Mouse (Mus musculus) liver, embryonic 15.5 days (tissue): ENCODE results near the gene Atp5g1. TPM values are rescaled to one million over a fixed set of nuclear protein-coding genes. Genes with fewer than 3 reads are reported as not detected.
A peak's percentile ranks its signal among the peaks of the same experiment; 100 is the strongest.

Experiments used
- ATAC-seq: fragments of 200-750 bp; cut with Nextera tagmentation; 2 replicates; pipeline ENCODE4 v1.8.0; 2017; ENCODE audit warnings: moderate number of reproducible peaks, mild to moderate bottlenecking, moderate library complexity; ENCODE audit not compliant: insufficient read depth
- H3K27ac ChIP-seq: fragments of 300-500 bp; sonication (generic); replicated peaks from 2 replicates; pipeline ENCODE4 v1.5.1; 2015; ENCODE audit warnings: mild to moderate bottlenecking, inconsistent platforms
- H3K27me3 ChIP-seq: fragments of 300-500 bp; sonication (generic); 2 replicates; pipeline ENCODE4 v1.6.1; 2015; ENCODE audit warnings: mild to moderate bottlenecking, inconsistent platforms
- H3K36me3 ChIP-seq: fragments of 300-500 bp; sonication (generic); replicated peaks from 2 replicates; pipeline ENCODE4 v1.6.1; 2015; ENCODE audit warnings: moderate library complexity, mild to moderate bottlenecking, inconsistent platforms
- H3K4me1 ChIP-seq: fragments of 300-500 bp; sonication (generic); replicated peaks from 2 replicates; pipeline ENCODE4 v1.6.1; 2015; ENCODE audit warnings: inconsistent platforms
- H3K4me2 ChIP-seq: fragments of 300-500 bp; sonication (generic); 2 replicates; pipeline ENCODE4 v1.6.1; 2015; ENCODE audit warnings: moderate library complexity, mild to moderate bottlenecking, inconsistent platforms
- H3K4me3 ChIP-seq: fragments of 300-500 bp; sonication (generic); replicated peaks from 2 replicates; pipeline ENCODE4 v1.5.1; 2015; ENCODE audit warnings: mild to moderate bottlenecking, inconsistent platforms
- H3K9ac ChIP-seq: fragments of 300-500 bp; sonication (generic); 2 replicates; pipeline ENCODE4 v1.6.1; 2015; ENCODE audit warnings: moderate library complexity, mild to moderate bottlenecking, inconsistent platforms
- H3K9me3 ChIP-seq: fragments of 300-500 bp; sonication (generic); replicated peaks from 2 replicates; pipeline ENCODE4 v1.6.1; 2016; ENCODE audit warnings: inconsistent platforms
- WGBS: fragments of 180-500 bp; shearing (Covaris S2); methylation state at CpG from one replicate; pipeline ENCODE4 v1.1.7; 2015; ENCODE audit warnings: mixed read lengths; ENCODE audit not compliant: insufficient replicate concordance; 5-methylcytosine and 5-hydroxymethylcytosine counted together
- polyA plus RNA-seq: library from polyadenylated mRNA; unstranded; fragments of >200 nt; fragmentation: Nextera tagmentation; extraction: Ambion mirVana; gene quantifications from 2 replicates; pipeline ENCODE4 v1.2.1, GENCODE M21; 2015

The Atp5g1 gene
- polyA plus RNA-seq, 1 experiment from 2014 or later: 466 TPM

DNA sequence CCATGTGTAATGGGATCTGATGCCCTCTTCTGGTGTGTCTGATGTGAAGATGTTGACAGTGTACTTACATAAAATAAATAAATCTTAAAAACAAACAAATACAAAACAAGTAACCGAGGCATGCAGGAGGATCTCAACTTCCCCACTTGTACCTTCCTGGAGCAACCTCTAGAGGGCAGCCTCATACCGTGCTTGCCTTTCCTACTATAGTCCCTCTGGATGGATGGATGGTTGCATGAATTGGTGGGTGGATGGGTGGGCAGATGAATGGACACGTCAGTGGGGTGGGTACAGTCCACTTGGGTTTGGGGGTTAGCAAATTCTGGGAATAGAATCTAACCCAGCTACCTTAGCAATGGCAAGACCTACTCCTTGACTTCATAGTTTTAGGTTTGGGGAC is 17.9 kb upstream of the Atp5g1 start:
- no peak for ATAC-seq
- Histone ChIP-seq H3K9ac (no peak overlapping the region), H3K4me1 (no peaks in the 10 kb centered on the region), H3K27me3 (peaks cover 6% of the 10 kb centered on the region; the same call in 1 of the 2 replicates), H3K4me3 (no peak overlapping the region), H3K9me3 (no peaks in the 10 kb centered on the region), H3K36me3 (no peaks in the 10 kb centered on the region), H3K27ac (no peak overlapping the region), H3K4me2 (no peak overlapping the region)
- WGBS: 6% methylated on average over 3 of the region's 3 CpGs

DNA sequence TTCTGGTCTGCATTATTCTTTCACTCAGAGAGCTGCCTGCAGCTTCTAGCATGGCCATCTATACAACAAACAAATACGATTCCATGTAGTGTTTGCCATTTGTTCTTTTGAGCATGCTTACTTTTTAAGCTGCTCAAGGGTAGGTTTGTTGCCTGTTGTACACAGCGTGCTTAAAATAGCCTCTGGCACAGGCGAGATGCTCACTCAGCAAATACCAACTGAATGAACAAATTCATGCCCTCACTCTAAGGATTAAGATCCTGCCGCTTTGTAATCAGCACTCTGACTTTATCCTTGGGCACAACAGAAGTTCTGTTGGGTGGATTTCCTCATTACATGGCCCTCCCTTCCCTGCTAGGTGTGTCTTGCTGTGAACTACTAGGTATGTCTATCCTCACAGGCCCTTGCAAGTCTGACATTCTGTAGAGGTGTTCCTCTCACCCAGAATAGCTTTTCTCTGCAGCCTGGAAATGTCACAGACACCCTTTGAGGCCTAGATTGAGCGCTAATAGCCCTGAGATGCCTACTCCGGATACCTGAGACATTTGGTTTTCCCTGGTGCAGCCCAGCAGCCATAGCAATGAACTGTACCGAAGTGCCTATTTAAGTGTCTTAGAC is 17.3 kb upstream of the Atp5g1 start:
- no peak overlapping the region for H3K9ac ChIP-seq
- H3K9me3 ChIP-seq: no peaks in the 10 kb centered on the region
- peaks cover 6% of the 10 kb centered on the region; the same call in 1 of the 2 replicates for H3K27me3 ChIP-seq
- H3K27ac ChIP-seq: no peak overlapping the region
- no peaks in the 10 kb centered on the region for H3K4me1 ChIP-seq
- ATAC-seq: no peak
- WGBS: 36% methylated on average over 7 of the region's 7 CpGs
- no peak overlapping the region for H3K4me2 ChIP-seq
- no peaks in the 10 kb centered on the region for H3K36me3 ChIP-seq
- H3K4me3 ChIP-seq: no peak overlapping the region

GRCm38 (mm10) chr11:96091073-96091472 is 15.6 kb upstream of the Atp5g1 start:
- 43% methylated on average over 2 of the region's 2 CpGs for WGBS
- H3K36me3 ChIP-seq: no peaks in the 10 kb centered on the region
- no peak overlapping the region for H3K27ac ChIP-seq
- H3K9ac ChIP-seq: no peak overlapping the region
- no peak overlapping the region for H3K4me3 ChIP-seq
- no peak for ATAC-seq
- H3K4me1 ChIP-seq: no peaks in the 10 kb centered on the region
- no peak overlapping the region for H3K4me2 ChIP-seq
- H3K9me3 ChIP-seq: no peaks in the 10 kb centered on the region
- H3K27me3 ChIP-seq: peaks cover 6% of the 10 kb centered on the region; the same call in 1 of the 2 replicates

- Histone ChIP-seq H3K27me3 (peaks cover 7% of the 10 kb centered on the region; the same call in 1 of the 2 replicates), H3K27ac (no peak overlapping the region), H3K9me3 (no peaks in the 10 kb centered on the region), H3K4me2 (no peak overlapping the region), H3K36me3 (no peaks in the 10 kb centered on the region), H3K9ac (no peak overlapping the region), H3K4me1 (no peaks in the 10 kb centered on the region), H3K4me3 (no peak overlapping the region)
- ATAC-seq: no peak
- WGBS: 80% methylated on average over 6 of the region's 6 CpGs
These were observed 12.5 kb upstream of the Atp5g1 start for GRCm38 (mm10) chr11:96087981-96088380.

- H3K27ac ChIP-seq: no peak overlapping the region
- H3K9me3 ChIP-seq: no peaks in the 10 kb centered on the region
- H3K4me2 ChIP-seq: no peak overlapping the region
- ATAC-seq: no peak
- H3K27me3 ChIP-seq: peaks cover 3% of the 10 kb centered on the region; the same call in 1 of the 2 replicates
- H3K4me1 ChIP-seq: no peaks in the 10 kb centered on the region
- no peaks in the 10 kb centered on the region for H3K36me3 ChIP-seq
- WGBS: 44% methylated on average over 3 of the region's 3 CpGs
- no peak overlapping the region for H3K4me3 ChIP-seq
- no peak overlapping the region for H3K9ac ChIP-seq
These were observed 7.2 kb upstream of the Atp5g1 start for GRCm38 (mm10) chr11:96082682-96083081.

GRCm38 (mm10) chr11:96080736-96081135 is 5.3 kb upstream of the Atp5g1 start:
- H3K4me1 ChIP-seq: peaks cover 6% of the 10 kb centered on the region
- H3K9me3 ChIP-seq: no peaks in the 10 kb centered on the region
- H3K27ac ChIP-seq: no peak overlapping the region
- no peak overlapping the region for H3K9ac ChIP-seq
- H3K27me3 ChIP-seq: peaks cover under 1% of the 10 kb centered on the region; the same call in 1 of the 2 replicates
- no peak for ATAC-seq
- H3K4me2 ChIP-seq: no peak overlapping the region
- WGBS: 60% methylated on average over 5 of the region's 5 CpGs
- H3K4me3 ChIP-seq: no peak overlapping the region
- H3K36me3 ChIP-seq: no peaks in the 10 kb centered on the region

DNA sequence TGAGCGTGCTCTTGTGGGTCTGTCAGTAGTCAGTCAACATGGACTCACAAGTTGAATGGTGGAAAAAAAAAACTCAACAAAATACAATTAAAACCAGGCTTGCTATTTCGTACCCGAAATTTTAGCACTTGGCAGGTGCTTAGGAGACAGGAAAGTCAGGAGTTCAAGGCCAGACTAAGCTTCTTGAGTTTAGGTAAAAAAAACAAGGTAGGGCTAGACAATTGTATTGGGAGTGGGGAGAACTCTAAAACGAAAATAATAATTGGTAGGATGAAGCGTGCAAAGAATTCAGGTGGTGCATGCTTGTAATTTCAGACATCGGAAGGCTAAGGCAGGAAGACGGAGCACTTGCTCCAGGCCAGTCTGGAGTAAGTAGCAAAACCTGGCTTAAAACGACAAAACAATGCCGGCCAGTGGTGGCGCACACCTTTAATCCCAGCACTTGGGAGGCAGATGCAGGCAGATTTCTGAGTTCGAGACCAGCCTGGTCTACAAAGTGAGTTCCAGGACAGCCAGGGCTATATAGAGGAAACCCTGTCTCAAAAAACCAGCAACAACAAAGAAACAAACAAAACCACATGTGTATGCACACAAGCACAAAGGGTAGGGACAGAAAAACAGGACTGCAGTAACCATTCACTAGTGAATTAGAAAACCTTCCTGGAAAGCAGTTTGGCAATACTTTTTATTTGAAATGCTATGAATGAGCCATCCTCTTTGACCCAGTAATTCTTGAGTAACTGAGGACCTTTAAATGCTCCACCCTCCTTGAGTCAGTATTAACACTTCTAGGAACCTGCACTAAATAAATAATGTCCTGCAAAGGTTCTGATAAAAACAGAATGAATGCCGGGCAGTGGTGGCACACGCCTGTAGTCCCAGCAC is 993 bp upstream of the Atp5g1 start:
- H3K27ac ChIP-seq: peak overlapping the region; percentile 74
- H3K36me3 ChIP-seq: peaks cover 17% of the 10 kb centered on the region
- H3K9ac ChIP-seq: no peak overlapping the region
- H3K27me3 ChIP-seq: no peaks in the 10 kb centered on the region
- H3K9me3 ChIP-seq: no peaks in the 10 kb centered on the region
- ATAC-seq: no peak
- H3K4me2 ChIP-seq: peak overlapping the region; percentile 95
- peaks cover 34% of the 10 kb centered on the region for H3K4me1 ChIP-seq
- peak overlapping the region; percentile 79 for H3K4me3 ChIP-seq
- 59% methylated on average over 13 of the region's 13 CpGs for WGBS

DNA sequence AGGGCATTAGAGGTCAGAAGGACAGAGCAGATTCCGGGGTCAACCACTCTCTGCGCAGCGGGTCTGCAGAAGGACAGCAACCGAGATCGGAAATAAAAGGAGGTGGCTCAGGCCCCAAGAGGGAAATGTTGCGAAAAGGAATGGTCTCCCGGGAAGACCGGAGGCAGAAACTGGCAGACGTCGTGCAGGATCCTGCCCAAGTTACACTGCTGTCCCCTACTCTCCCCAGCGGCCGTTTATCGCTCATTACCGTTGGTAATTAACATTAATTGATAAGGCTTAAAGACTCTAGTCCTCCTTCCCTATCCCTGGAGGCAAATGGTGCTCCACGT is 327 bp downstream of the Atp5g1 start:
- peak; percentile 30 for ATAC-seq
- Histone ChIP-seq H3K4me3 (peak overlapping the region; percentile 79), H3K27ac (peak overlapping the region; percentile 80), H3K9me3 (no peaks in the 10 kb centered on the region), H3K4me1 (peaks cover 42% of the 10 kb centered on the region), H3K9ac (peak overlapping the region; percentile 70), H3K27me3 (no peaks in the 10 kb centered on the region), H3K4me2 (peak overlapping the region; percentile 95), H3K36me3 (peaks cover 30% of the 10 kb centered on the region)
- 0% methylated on average over 15 of the region's 15 CpGs for WGBS

DNA sequence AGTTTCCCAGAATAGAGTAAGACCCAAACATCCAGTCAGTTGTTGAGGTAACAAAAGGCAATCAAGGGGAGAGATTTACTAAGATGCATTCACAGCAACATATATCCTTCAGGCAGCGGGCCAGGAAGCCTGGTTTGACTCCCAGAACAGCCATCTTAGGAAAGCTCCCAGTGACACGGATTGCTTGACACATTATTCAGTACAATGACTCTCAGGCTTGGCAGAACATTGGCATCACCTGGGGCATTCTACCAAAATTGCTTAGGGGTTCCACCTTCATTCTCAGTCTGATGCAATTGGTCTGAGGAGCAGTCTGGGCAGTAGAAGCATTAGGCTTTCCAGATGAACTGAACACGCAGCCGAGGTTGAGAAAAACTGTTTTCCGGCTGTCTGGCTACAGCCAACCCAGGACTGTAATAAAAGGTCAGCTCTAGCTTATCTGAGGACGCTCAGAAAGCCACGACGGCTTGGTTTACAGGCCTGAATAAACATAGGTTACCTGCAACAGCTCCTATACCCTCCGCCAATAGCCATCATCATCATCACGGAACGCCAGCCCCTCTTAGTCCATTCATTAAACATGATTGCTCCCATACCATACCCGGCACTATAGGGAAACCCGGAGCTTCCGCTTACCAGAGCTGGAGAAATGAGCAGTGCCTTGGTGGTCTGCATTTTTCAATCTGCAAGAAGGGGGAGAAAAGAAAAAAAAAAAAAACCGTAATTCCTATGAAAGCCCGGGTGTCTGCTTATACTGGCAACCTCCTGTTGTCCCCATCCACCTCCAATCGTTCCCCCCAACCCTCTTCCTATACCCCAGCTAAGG is 906 bp downstream of the Atp5g1 start:
- Histone ChIP-seq H3K36me3 (peaks cover 35% of the 10 kb centered on the region), H3K9me3 (no peaks in the 10 kb centered on the region), H3K4me1 (peaks cover 42% of the 10 kb centered on the region), H3K9ac (peak overlapping the region; percentile 70), H3K27ac (peak overlapping the region; percentile 80), H3K4me3 (peak overlapping the region; percentile 79), H3K27me3 (no peaks in the 10 kb centered on the region), H3K4me2 (peak overlapping the region; percentile 95)
- WGBS: 8% methylated on average over 17 of the region's 17 CpGs
- no peak for ATAC-seq

GRCm38 (mm10) chr11:96073295-96073993 is 2.0 kb downstream of the Atp5g1 start:
- Histone ChIP-seq H3K27me3 (no peaks in the 10 kb centered on the region), H3K4me1 (peaks cover 42% of the 10 kb centered on the region), H3K36me3 (peaks cover 35% of the 10 kb centered on the region), H3K4me3 (peak overlapping the region; percentile 79), H3K27ac (no peak overlapping the region), H3K9me3 (no peaks in the 10 kb centered on the region), H3K9ac (no peak overlapping the region), H3K4me2 (peak overlapping the region; percentile 95)
- no peak for ATAC-seq
- 80% methylated on average over 9 of the region's 9 CpGs for WGBS
